Mouse (Mus musculus) embryonic facial prominence, embryonic 15.5 days (tissue): ENCODE data around the gene Hspbap1. TPM values are rescaled to one million over a fixed set of nuclear protein-coding genes. Genes with fewer than 3 reads are reported as not detected.

ENCODE experiments used
- polyA plus RNA-seq: library from polyadenylated mRNA; unstranded; fragments of >200 nt; fragmentation: Nextera tagmentation; extraction: Ambion mirVana; gene quantifications from 2 replicates; pipeline ENCODE4 v1.2.1, GENCODE M21; 2015

The Hspbap1 gene
- polyA plus RNA-seq, 1 experiment from 2014 or later: 13.9 TPM

Other genes with a start within 250 kb of the Hspbap1 start
- 6.3 and 6.8 TPM in 2 replicates for gene Sema5b, start 229.2 kb upstream of the Hspbap1 start, polyA plus RNA-seq
- 17.4 and 18.1 TPM in 2 replicates for gene Dirc2, start 1.0 kb upstream of the Hspbap1 start, polyA plus RNA-seq
- gene Parp14, start 101.2 kb downstream of the Hspbap1 start, polyA plus RNA-seq: 1.5 and 2.2 TPM in 2 replicates
- 6.9 and 7.3 TPM in 2 replicates for gene Parp9, start 168.1 kb downstream of the Hspbap1 start, polyA plus RNA-seq
- 3.8 and 3.9 TPM in 2 replicates for gene Dtx3l, start 168.8 kb downstream of the Hspbap1 start, polyA plus RNA-seq
- gene Kpna1, start 208.4 kb downstream of the Hspbap1 start, polyA plus RNA-seq: 32.4 and 35.6 TPM in 2 replicates